Mouse (Mus musculus) lung, embryonic 16.5 days (tissue): ENCODE results near the gene Smim7. TPM values are rescaled to one million over a fixed set of nuclear protein-coding genes. Genes with fewer than 3 reads are reported as not detected.

ENCODE experiments used
- ATAC-seq: fragments of 200-750 bp; cut with Nextera tagmentation; 2 replicates; pipeline ENCODE4 v1.8.0; 2017; ENCODE audit warnings: low read depth, mild to moderate bottlenecking, moderate library complexity
- H3K27ac ChIP-seq: fragments of 300-500 bp; sonication (generic); 2 replicates; pipeline ENCODE4 v1.5.1; 2014; ENCODE audit warnings: mild to moderate bottlenecking, control low read depth, low read length
- H3K27me3 ChIP-seq: fragments of 300-500 bp; sonication (generic); 2 replicates; pipeline ENCODE4 v1.6.1; 2014; ENCODE audit warnings: low read depth, low read length, mixed read lengths; ENCODE audit not compliant: control insufficient read depth, insufficient read depth
- H3K36me3 ChIP-seq: fragments of 300-500 bp; sonication (generic); 2 replicates; pipeline ENCODE4 v1.6.1; 2014; ENCODE audit warnings: low read length; ENCODE audit not compliant: control insufficient read depth, insufficient read depth
- H3K4me1 ChIP-seq: fragments of 300-500 bp; sonication (generic); replicated peaks from 2 replicates; pipeline ENCODE4 v1.6.1; 2014; ENCODE audit warnings: low read length, mixed read lengths; ENCODE audit not compliant: control insufficient read depth, insufficient read depth
- H3K4me2 ChIP-seq: fragments of 300-500 bp; sonication (generic); 2 replicates; pipeline ENCODE4 v1.6.1; 2014; ENCODE audit warnings: low read depth, low read length, control low read depth
- H3K4me3 ChIP-seq: fragments of 300-500 bp; sonication (generic); 2 replicates; pipeline ENCODE4 v1.5.1; 2014; ENCODE audit warnings: mild to moderate bottlenecking, low read length, control low read depth
- H3K9ac ChIP-seq: fragments of 300-500 bp; sonication (generic); 2 replicates; pipeline ENCODE4 v1.6.1; 2014; ENCODE audit warnings: low read length, control low read depth
- H3K9me3 ChIP-seq: fragments of 300-500 bp; sonication (generic); 2 replicates; pipeline ENCODE4 v1.6.1; 2016; ENCODE audit warnings: low read length; ENCODE audit not compliant: control insufficient read depth
- WGBS: fragments of 180-500 bp; shearing (Covaris S2); extraction: QIAGEN DNeasy Blood & Tissue Kit; methylation state at CpG from one replicate; pipeline ENCODE4 v1.1.7; 2014; 5-methylcytosine and 5-hydroxymethylcytosine counted together
- polyA plus RNA-seq: library from polyadenylated mRNA; unstranded; fragments of >200 nt; fragmentation: Nextera tagmentation; extraction: Ambion mirVana; gene quantifications from 2 replicates; pipeline ENCODE4 v1.2.1, GENCODE M21; 2015

The Smim7 gene
- polyA plus RNA-seq, 1 experiment from 2014 or later, result 120 TPM

DNA sequence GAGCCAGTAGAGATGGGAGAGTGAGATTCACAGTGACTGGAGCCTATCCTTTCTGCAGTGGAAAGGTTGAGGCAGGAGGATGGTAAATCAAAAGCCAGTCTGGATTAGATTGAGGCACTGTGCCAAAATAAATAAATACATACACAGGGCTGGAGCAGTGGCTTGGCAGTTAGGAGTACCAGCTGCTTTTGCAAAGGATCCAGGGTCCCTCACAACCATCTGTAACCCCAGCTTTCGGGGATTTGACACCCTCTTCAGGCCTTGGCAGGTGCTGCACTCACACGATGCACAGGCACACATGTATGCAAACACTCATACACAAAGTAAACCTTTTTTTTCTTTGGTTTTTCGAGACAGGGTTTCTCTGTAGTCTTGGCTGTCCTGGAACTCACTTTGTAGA is 6.4 kb upstream of the Smim7 start:
- Histone ChIP-seq H3K4me2 (no peak overlapping the region), H3K27me3 (no peaks in the 10 kb centered on the region), H3K27ac (no peak overlapping the region), H3K9me3 (no peaks in the 10 kb centered on the region), H3K36me3 (no peaks in the 10 kb centered on the region), H3K4me1 (peaks cover 7% of the 10 kb centered on the region), H3K9ac (no peak overlapping the region), H3K4me3 (no peak overlapping the region)
- no peak for ATAC-seq
- 67% methylated on average over 3 of the region's 3 CpGs for WGBS

DNA sequence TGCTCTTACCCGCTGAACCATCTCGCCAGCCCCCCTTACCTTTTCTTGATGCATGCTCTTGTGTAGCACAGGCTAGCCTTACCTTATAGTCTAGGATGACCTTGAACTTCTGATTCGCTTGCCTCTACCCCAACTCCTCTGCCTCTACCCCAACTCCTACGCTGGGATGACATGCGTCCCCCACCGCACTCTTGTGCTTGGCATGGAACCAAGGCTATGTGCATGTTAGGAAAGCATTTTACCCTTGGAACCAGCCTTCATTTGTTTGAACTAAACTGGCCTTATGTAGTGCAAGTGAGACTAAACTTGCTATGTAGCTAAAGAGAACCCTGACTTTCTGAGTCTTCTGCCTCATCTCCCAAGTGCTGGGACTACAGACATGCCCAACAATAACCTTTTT is 5.0 kb upstream of the Smim7 start:
- no peak for ATAC-seq
- Histone ChIP-seq H3K9ac (no peak overlapping the region), H3K27ac (no peak overlapping the region), H3K27me3 (no peaks in the 10 kb centered on the region), H3K9me3 (no peaks in the 10 kb centered on the region), H3K4me1 (peaks cover 9% of the 10 kb centered on the region), H3K4me3 (no peak overlapping the region), H3K4me2 (no peak overlapping the region), H3K36me3 (no peaks in the 10 kb centered on the region)
- WGBS, result 94% methylated on average over 6 of the region's 6 CpGs

DNA sequence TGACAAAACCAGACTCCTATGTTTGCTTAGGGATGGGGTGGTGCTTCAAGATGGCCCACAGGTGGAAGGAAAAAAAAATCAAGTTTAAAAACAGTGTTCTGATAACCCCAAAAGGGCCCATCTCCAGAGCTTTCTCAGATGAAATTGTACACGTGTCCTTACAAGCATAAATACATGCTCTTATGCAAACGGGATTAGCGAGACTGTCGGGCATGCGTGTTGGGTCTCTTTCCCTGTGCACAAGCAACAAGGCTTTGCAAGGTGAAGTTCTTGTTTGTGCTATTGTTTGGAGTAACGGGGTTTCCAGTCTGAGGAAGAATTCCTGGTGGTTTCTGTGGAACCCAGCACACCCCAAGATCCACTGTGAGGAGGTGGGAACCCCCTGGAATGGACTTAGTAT is 2.6 kb upstream of the Smim7 start:
- H3K27me3 ChIP-seq, result no peaks in the 10 kb centered on the region
- H3K27ac ChIP-seq, result no peak overlapping the region
- H3K4me2 ChIP-seq, result no peak overlapping the region
- 79% methylated on average over 6 of the region's 6 CpGs for WGBS
- H3K36me3 ChIP-seq, result peaks cover 2% of the 10 kb centered on the region
- H3K4me1 ChIP-seq, result peaks cover 20% of the 10 kb centered on the region
- no peak for ATAC-seq
- no peaks in the 10 kb centered on the region for H3K9me3 ChIP-seq
- H3K9ac ChIP-seq, result no peak overlapping the region
- no peak overlapping the region for H3K4me3 ChIP-seq

DNA sequence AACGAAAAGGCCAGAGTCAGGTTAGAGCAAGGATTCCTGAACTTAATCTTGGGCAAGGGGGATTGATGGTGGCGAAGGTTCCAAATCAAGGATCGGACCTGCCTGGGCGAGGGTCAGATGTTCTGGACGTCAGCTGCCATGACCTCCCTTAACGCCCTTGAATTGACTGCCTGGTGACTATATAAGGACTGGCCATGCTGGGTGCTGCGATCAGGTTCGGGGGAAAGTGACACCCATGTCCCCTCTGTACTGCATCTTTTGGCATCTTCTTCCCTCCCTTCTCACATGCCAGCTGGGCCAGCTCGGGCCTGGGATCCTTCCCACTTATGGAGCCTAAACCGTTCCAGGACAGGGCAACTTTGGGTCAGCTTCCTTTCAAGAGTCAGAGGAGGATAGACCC is 1.6 kb upstream of the Smim7 start:
- Histone ChIP-seq H3K9ac (peak overlapping the region; percentile 82), H3K4me3 (peak overlapping the region; percentile 62), H3K4me1 (peaks cover 20% of the 10 kb centered on the region), H3K27me3 (no peaks in the 10 kb centered on the region), H3K27ac (peak overlapping the region; percentile 97; the same call in 1 of the 2 replicates), H3K36me3 (peaks cover 11% of the 10 kb centered on the region), H3K4me2 (peak overlapping the region; percentile 97), H3K9me3 (no peaks in the 10 kb centered on the region)
- ATAC-seq, result no peak
- WGBS, result 3% methylated on average over 10 of the region's 10 CpGs

DNA sequence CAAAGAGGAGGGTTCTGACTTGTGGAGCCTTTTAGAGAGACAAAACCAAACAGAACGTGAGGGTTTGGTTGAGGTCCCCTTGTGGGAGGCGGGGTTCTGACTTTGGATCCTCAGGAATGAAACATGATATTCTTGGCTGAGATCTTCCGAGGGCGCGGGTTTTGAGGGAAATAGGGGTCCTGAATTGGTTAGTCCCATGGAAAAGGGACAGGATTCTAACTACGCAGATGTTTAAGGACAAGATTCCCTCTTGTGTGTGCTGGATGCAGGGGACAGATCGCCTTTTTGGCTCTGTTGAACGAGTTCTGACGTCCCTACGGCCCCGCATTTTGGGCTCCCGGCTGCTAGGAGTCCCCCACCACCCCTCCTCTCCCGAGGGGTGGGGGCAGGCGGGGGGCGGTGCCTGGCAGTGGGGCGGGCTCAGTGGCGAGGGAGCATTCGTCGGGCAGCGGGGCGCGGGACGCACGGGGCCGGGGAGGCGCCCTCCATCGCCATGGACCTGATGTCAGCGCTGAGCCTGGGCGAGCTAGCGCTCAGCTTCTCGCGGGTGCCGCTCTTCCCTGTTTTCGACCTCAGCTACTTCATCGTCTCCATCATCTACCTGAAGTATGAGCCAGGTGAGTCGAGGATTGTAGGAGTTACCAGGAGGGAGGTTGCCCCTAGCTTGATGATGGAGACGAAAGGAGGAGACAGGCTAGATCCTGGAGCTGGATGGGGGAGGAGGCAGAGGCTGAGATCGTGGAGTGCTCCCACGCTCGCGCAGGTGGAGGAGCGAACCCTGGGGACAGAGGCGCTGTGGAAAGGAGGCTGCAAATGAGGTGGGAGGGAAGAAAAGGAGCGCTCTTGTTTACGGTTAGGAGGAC is 954 bp upstream of the Smim7 start, which contains the start of gene Tmem38a:
Gene Tmem38a, plus strand, starts transcription at position 445 of the 863 bp plus-strand sequence.
- H3K9me3 ChIP-seq, result no peaks in the 10 kb centered on the region
- H3K27ac ChIP-seq, result peak within 1 kb of the TSS; percentile 97
- under 1% methylated on average over 45 of the region's 45 CpGs for WGBS
- peaks cover 15% of the 10 kb centered on the region for H3K36me3 ChIP-seq
- H3K27me3 ChIP-seq, result no peaks in the 10 kb centered on the region
- H3K4me1 ChIP-seq, result peaks cover 20% of the 10 kb centered on the region
- peak within 1 kb of the TSS; percentile 82 for H3K9ac ChIP-seq
- peak within 1 kb of the TSS; percentile 97 for H3K4me2 ChIP-seq
- ATAC-seq, result peak; percentile 57
- peak within 1 kb of the TSS; percentile 62 for H3K4me3 ChIP-seq

DNA sequence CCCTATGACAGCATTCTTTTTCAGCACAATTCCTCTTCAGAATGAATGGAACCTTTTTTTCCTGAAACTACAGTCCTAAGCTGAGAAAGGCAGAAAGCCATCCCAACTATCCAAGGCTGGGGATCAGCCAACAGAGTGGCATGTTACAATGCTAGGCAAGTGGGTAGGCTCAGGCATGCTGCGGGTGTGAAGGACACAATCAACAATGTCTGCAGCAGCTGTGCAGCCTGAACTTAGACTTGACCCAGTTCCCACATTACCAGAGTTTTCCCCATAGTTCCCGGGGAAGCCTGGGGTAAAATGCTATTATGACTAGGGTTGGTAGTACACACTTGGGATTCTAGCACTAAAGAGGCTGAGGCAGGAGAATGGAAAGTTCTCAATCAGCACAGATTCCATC is 4.9 kb downstream of the Smim7 start:
- H3K27me3 ChIP-seq, result no peaks in the 10 kb centered on the region
- H3K36me3 ChIP-seq, result peaks cover 37% of the 10 kb centered on the region
- ATAC-seq, result no peak
- H3K4me1 ChIP-seq, result peaks cover 11% of the 10 kb centered on the region
- WGBS, result 91% methylated on average over 2 of the region's 2 CpGs
- no peak overlapping the region for H3K27ac ChIP-seq
- no peaks in the 10 kb centered on the region for H3K9me3 ChIP-seq
- H3K4me3 ChIP-seq, result no peak overlapping the region
- H3K4me2 ChIP-seq, result no peak overlapping the region
- H3K9ac ChIP-seq, result no peak overlapping the region

DNA sequence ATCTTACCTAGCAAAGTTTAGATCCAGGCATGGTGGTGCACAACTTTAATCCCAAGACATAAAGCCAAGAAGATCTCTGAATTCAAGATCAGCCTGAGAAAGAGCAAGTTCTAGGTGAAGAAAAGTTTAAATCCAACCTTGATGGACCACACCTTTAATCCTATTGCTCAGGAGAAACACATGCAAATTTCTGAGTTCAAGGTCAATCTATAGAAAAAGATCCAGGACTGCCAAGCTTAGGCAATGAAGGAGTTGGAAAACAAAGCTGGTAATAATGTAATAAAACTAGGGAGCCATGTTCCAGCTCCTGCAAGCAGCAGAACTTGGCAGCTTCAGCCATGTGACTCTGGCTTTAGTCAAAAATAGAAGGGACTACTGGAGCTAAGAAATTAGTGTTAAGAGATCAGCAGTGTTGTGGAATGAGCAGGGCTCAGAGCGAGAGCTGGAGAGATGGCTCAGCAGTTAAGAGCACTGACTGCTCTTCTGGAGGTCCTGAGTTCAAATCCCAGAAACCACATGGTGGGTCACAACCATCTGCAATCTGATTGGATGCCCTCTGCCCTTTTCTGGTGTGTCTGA is 9.7 kb downstream of the Smim7 start:
- Histone ChIP-seq H3K4me3 (no peak overlapping the region), H3K4me1 (no peaks in the 10 kb centered on the region), H3K27me3 (no peaks in the 10 kb centered on the region), H3K9me3 (no peaks in the 10 kb centered on the region), H3K9ac (no peak overlapping the region), H3K36me3 (peaks cover 18% of the 10 kb centered on the region), H3K4me2 (no peak overlapping the region), H3K27ac (no peak overlapping the region)
- 77% methylated on average over 1 of the region's 1 CpGs for WGBS
- no peak for ATAC-seq

DNA sequence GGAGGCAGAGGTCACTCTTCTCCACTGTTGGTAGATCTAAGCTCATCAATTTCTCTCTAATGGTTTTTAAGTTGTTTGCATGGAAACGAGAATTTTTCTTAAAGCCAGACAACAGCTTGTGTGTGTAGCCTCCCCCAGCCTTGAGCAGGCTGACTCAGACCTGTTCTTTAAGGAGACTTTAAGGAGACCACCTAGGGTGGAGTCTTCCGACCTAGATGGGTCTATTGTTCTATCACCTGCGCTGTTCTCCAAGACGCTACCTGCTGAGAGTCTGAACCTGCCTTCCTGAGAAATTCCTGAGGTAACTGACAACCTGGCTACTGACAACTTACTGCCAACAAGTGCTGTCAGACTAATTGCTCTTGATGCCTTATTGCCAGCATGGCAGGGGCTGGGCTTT is 15.1 kb downstream of the Smim7 start:
- Histone ChIP-seq H3K4me1 (no peaks in the 10 kb centered on the region), H3K4me2 (no peak overlapping the region), H3K9me3 (no peaks in the 10 kb centered on the region), H3K4me3 (no peak overlapping the region), H3K27ac (no peak overlapping the region), H3K27me3 (no peaks in the 10 kb centered on the region), H3K9ac (no peak overlapping the region), H3K36me3 (no peaks in the 10 kb centered on the region)
- no peak for ATAC-seq
- WGBS, result 41% methylated on average over 4 of the region's 4 CpGs

DNA sequence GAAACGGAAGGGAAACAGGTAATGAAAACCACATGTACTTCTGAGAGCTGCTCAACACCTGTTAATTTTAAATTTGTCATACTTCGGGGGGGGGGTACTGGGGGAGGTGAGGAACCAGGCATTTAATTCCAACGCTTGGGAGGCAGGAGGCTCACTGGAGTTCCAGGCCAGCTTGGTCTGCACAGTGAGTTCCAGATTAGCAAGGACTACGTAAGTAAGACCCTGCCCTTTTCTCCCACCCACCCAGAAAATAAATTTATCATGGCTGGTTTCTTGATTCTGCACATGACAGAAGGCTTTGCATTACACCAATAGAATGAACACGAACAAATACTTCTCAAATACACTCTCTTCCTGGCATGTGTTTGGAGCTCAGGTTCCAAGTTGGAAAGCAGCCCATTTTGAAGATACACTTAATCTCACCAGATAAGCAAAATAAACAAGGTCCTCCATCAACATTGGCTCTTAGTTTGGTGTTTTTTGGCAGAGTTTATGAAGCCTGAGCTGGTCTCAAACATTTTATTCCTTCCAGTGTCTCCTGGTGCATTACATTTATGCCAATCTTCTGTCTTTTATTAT is 21.5 kb downstream of the Smim7 start:
- peak; percentile 4; the same call in 1 of the 2 replicates for ATAC-seq
- Histone ChIP-seq H3K9ac (peak overlapping the region; percentile 72), H3K36me3 (no peaks in the 10 kb centered on the region), H3K4me2 (peak overlapping the region; percentile 66), H3K4me1 (peaks cover 15% of the 10 kb centered on the region), H3K4me3 (peak overlapping the region; percentile 92), H3K27ac (peak overlapping the region; percentile 92), H3K9me3 (no peaks in the 10 kb centered on the region), H3K27me3 (no peaks in the 10 kb centered on the region)
- WGBS, result 6% methylated on average over 5 of the region's 5 CpGs
